Comparison of ENCODE assay signal across 9 mouse cellular contexts in genomic region chr13:38503137-38503849, GRCm38 (mm10). TPM values are rescaled to one million over a fixed set of nuclear protein-coding genes. Genes with fewer than 3 reads are reported as not detected.
DNase-seq lines count a peak whose midpoint lies in the region; ATAC-seq and TF ChIP-seq lines count a peak whose summit lies in the region.
"Had no signal": no experiment of that assay in that cellular context is flagged by ENCODE, and none has a peak within 500 bp of the region (broad histone marks: within the 10 kb centered on the region; RNA-seq: fewer than 3 reads in every experiment).

No protein-coding gene starts in this region.

- no peak overlapping the region for H3K27ac ChIP-seq in midbrain, postnatal 0 days (ENCODE audit: low read depth, low read length)
- H3K27ac ChIP-seq in midbrain, embryonic 10.5 days (replicated peaks), result no peak overlapping the region

- H3K4me2 ChIP-seq in midbrain, postnatal 0 days (ENCODE audit: low read depth, low read length, poor library complexity, severe bottlenecking), result no peak overlapping the region

- peak; percentile 9 for DNase-seq in midbrain, postnatal 0 days (ENCODE audit: low spot score)
- DNase-seq in midbrain, embryonic 10.5 days (ENCODE audit: low spot score), result no peak
- DNase-seq in heart, postnatal 4 days, result peak; percentile 57
- peak; percentile 41 to 46 for DNase-seq in spleen, postnatal 14 days (ENCODE audit: low spot score in 2 of 2)
- DNase-seq in urinary bladder, postnatal 10 days (ENCODE audit: low spot score), result no peak
- no peak for DNase-seq in left cerebral cortex, postnatal 4 days
- no peak for DNase-seq in left cerebral cortex, adult 11 months (ENCODE audit: low spot score)
- DNase-seq: cerebellum, adult 8-10 months had no signal

- H3K4me1 ChIP-seq in midbrain, postnatal 0 days (ENCODE audit: insufficient read depth, low read length), result no peaks in the 10 kb centered on the region
- H3K4me1 ChIP-seq in midbrain, embryonic 10.5 days, result no peaks in the 10 kb centered on the region

- 91% methylated on average over 14 of the region's 14 CpGs for WGBS in midbrain, postnatal 0 days
- 90% methylated on average over 14 of the region's 14 CpGs for WGBS in midbrain, embryonic 10.5 days

- peaks cover 66% of the 10 kb centered on the region for H3K36me3 ChIP-seq in midbrain, postnatal 0 days (ENCODE audit: insufficient read depth, low read length)
- H3K36me3 ChIP-seq in midbrain, embryonic 10.5 days, result peaks cover 100% of the 10 kb centered on the region

- no peaks in the 10 kb centered on the region for H3K9me3 ChIP-seq in midbrain, postnatal 0 days (ENCODE audit: low read length)
- H3K9me3 ChIP-seq in midbrain, embryonic 10.5 days (replicated peaks), result no peaks in the 10 kb centered on the region

- ATAC-seq in midbrain, postnatal 0 days (ENCODE audit: low FRiP score), result no peak
- peak; percentile 88 for ATAC-seq in activated CD4-positive, CD25-positive, alpha-beta regulatory T cell, adult 4 months

- no peak for TF ChIP-seq CTCF in midbrain, postnatal 0 days (IDR thresholded peaks at IDR 0.05)

- H3K9ac ChIP-seq in midbrain, postnatal 0 days (replicated peaks; ENCODE audit: low read length, poor library complexity, severe bottlenecking), result no peak overlapping the region

- no peak overlapping the region for H3K4me3 ChIP-seq in midbrain, postnatal 0 days (ENCODE audit: low read depth, low read length)
- H3K4me3 ChIP-seq in midbrain, embryonic 10.5 days, result no peak overlapping the region

- no peaks in the 10 kb centered on the region for H3K27me3 ChIP-seq in midbrain, postnatal 0 days (ENCODE audit: insufficient read depth, low read length)
- no peaks in the 10 kb centered on the region for H3K27me3 ChIP-seq in midbrain, embryonic 10.5 days (ENCODE audit: low read depth, poor library complexity, severe bottlenecking)

- intact Hi-C loops in left cerebral cortex, postnatal 4 days (cut with DNase I), result no loop called here

RNA-seq across cellular contexts. Expression of gene Txndc5, which starts 25.3 kb away (rescaled TPM):
- 89.6 and 92.6 TPM in 2 replicates for total RNA-seq in midbrain, postnatal 0 days (2014; rRNA removed)
- polyA plus RNA-seq in midbrain, postnatal 0 days (2015; fragmentation: Nextera tagmentation; extraction: Ambion mirVana), result 80.0 and 80.7 TPM in 2 replicates
- polyA plus RNA-seq in midbrain, embryonic 10.5 days (2016; fragmentation: Nextera tagmentation; extraction: Ambion mirVana), result 131 and 155 TPM in 2 replicates
- 10 to 100 TPM; 23.6 to 35.9 TPM for polyA plus RNA-seq in activated CD4-positive, CD25-positive, alpha-beta regulatory T cell, adult 4 months (2017; shearing (Covaris generic))
- total RNA-seq in heart, postnatal 4 days (2021), result 10 to 100 TPM; 91.8 to 99.1 TPM
- total RNA-seq in left cerebral cortex, postnatal 4 days (2021), result 10 to 100 TPM; 45.6 to 45.8 TPM

Comparison
In these comparisons a context has a peak if more than half of its experiments do, and no peak if none do; other contexts are left out.
1. DNase-seq: peak in midbrain, postnatal 0 days (single experiment), heart, postnatal 4 days (single experiment) and spleen, postnatal 14 days (2 of 2); none in midbrain, embryonic 10.5 days (single experiment), urinary bladder, postnatal 10 days (single experiment), left cerebral cortex, postnatal 4 days (single experiment) and left cerebral cortex, adult 11 months (single experiment).